Mouse (Mus musculus): ENCODE results near the gene Zfyve27. TPM values are rescaled to one million over a fixed set of nuclear protein-coding genes. Genes with fewer than 3 reads are reported as not detected.

The Zfyve27 gene
- polyA plus RNA-seq, 1 experiment from 2014 or later, result 32.0 TPM

- no peaks in the 10 kb centered on the region for H3K9me3 ChIP-seq
- no peak for DNase-seq (ENCODE audit: low spot score)
- H3K27me3 ChIP-seq (replicated peaks; ENCODE audit: low read depth, poor library complexity, severe bottlenecking), result 0 out of 2 replicates have a peak, but pooled peaks cover 7% of the 10 kb centered on the region
- H3K4me3 ChIP-seq, result peak overlapping the region; percentile 77
- WGBS, result 35% methylated on average over 14 of the region's 14 CpGs
- H3K36me3 ChIP-seq (replicated peaks), result peaks cover 6% of the 10 kb centered on the region
- peak overlapping the region; percentile 87 for H3K27ac ChIP-seq (replicated peaks)
- H3K4me1 ChIP-seq, result peaks cover 31% of the 10 kb centered on the region
Measured at GRCm38 (mm10) chr19:42129509-42130293, 34.0 kb upstream of the Zfyve27 start.

GRCm38 (mm10) chr19:42130294-42130606 is 33.5 kb upstream of the Zfyve27 start:
- Histone ChIP-seq H3K27ac (replicated peaks) (0 out of 2 replicates have a peak overlapping the region, but pooled peaks have one; percentile 87), H3K9me3 (no peaks in the 10 kb centered on the region), H3K4me1 (peaks cover 31% of the 10 kb centered on the region), H3K36me3 (replicated peaks) (0 out of 2 replicates have a peak, but pooled peaks cover under 1% of the 10 kb centered on the region), H3K4me3 (no peak overlapping the region), H3K27me3 (replicated peaks; ENCODE audit: low read depth, poor library complexity, severe bottlenecking) (0 out of 2 replicates have a peak, but pooled peaks cover 7% of the 10 kb centered on the region)
- WGBS, result 72% methylated on average over 3 of the region's 3 CpGs
- DNase-seq (ENCODE audit: low spot score), result no peak

DNA sequence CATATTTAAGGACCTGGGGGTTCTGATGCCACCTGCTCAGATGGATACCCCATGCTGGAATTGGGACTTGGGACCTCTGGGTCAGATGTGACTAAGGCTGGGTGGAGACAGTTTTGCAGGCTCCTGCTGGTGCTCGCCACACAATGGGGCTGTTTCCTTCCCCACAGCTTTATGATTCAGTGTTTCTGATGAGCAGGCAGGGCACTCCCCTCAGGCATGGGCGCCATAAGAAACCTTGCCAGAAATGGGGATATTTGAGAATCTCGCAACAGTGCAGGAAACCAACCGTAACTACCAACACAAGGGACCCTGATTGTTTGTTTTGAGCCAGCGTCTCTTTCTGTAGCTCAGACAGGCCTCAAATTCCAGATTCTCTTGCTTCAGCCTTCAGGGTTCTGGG is 32.6 kb upstream of the Zfyve27 start:
- Histone ChIP-seq H3K9me3 (no peaks in the 10 kb centered on the region), H3K4me3 (no peak overlapping the region), H3K27ac (replicated peaks) (no peak overlapping the region), H3K4me1 (peaks cover 36% of the 10 kb centered on the region), H3K27me3 (replicated peaks; ENCODE audit: low read depth, poor library complexity, severe bottlenecking) (0 out of 2 replicates have a peak, but pooled peaks cover 7% of the 10 kb centered on the region), H3K36me3 (replicated peaks) (no peaks in the 10 kb centered on the region)
- DNase-seq (ENCODE audit: low spot score), result no peak
- 66% methylated on average over 5 of the region's 5 CpGs for WGBS

GRCm38 (mm10) chr19:42135070-42135469 is 28.7 kb upstream of the Zfyve27 start:
- Histone ChIP-seq H3K4me1 (peaks cover 20% of the 10 kb centered on the region), H3K27me3 (replicated peaks; ENCODE audit: low read depth, poor library complexity, severe bottlenecking) (no peaks in the 10 kb centered on the region), H3K9me3 (no peaks in the 10 kb centered on the region), H3K27ac (replicated peaks) (no peak overlapping the region), H3K36me3 (replicated peaks) (no peaks in the 10 kb centered on the region), H3K4me3 (no peak overlapping the region)
- DNase-seq (ENCODE audit: low spot score), result no peak

DNA sequence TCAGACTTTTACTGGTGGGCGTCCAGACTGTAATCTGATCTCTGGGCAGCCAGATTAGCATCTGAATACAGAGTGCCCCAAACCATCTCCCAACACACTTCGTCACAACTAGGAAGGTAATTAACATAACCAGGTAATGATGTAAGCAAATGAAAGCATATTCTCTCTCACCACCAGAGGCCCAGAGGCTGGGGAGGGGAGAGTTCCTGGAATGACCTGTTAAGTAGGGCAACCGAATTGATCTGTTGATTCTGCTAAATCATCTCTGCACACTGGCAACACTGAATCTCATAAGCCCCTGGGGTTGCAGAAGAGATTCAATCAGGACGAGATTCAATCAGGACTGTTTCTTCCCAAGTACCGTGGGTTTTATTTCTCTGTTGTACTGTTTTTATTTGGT is 27.6 kb upstream of the Zfyve27 start:
- DNase-seq (ENCODE audit: low spot score), result no peak
- H3K27me3 ChIP-seq (replicated peaks; ENCODE audit: low read depth, poor library complexity, severe bottlenecking), result no peaks in the 10 kb centered on the region

GRCm38 (mm10) chr19:42137167-42137672 is 26.5 kb upstream of the Zfyve27 start:
- H3K9me3 ChIP-seq, result no peaks in the 10 kb centered on the region
- no peak overlapping the region for H3K4me3 ChIP-seq
- H3K27ac ChIP-seq (replicated peaks), result no peak overlapping the region
- no peak for DNase-seq (ENCODE audit: low spot score)
- no peaks in the 10 kb centered on the region for H3K27me3 ChIP-seq (replicated peaks; ENCODE audit: low read depth, poor library complexity, severe bottlenecking)
- peaks cover 11% of the 10 kb centered on the region for H3K4me1 ChIP-seq
- 95% methylated on average over 4 of the region's 4 CpGs for WGBS
- H3K36me3 ChIP-seq (replicated peaks), result no peaks in the 10 kb centered on the region

More for the DNA sequence above, 27.6 kb upstream of the Zfyve27 start:
- Histone ChIP-seq H3K27ac (replicated peaks) (no peak overlapping the region), H3K4me1 (peaks cover 14% of the 10 kb centered on the region), H3K4me3 (no peak overlapping the region), H3K9me3 (no peaks in the 10 kb centered on the region), H3K36me3 (replicated peaks) (no peaks in the 10 kb centered on the region)
- WGBS, result 27% methylated on average over 5 of the region's 5 CpGs

- Histone ChIP-seq H3K36me3 (replicated peaks) (no peaks in the 10 kb centered on the region), H3K27ac (replicated peaks) (no peak overlapping the region), H3K4me3 (no peak overlapping the region), H3K27me3 (replicated peaks; ENCODE audit: low read depth, poor library complexity, severe bottlenecking) (no peaks in the 10 kb centered on the region), H3K4me1 (peaks cover 11% of the 10 kb centered on the region), H3K9me3 (no peaks in the 10 kb centered on the region)
- WGBS, result 89% methylated on average over 15 of the region's 15 CpGs
- DNase-seq (ENCODE audit: low spot score), result no peak
Measured at GRCm38 (mm10) chr19:42138517-42139285, 25.1 kb upstream of the Zfyve27 start.

DNA sequence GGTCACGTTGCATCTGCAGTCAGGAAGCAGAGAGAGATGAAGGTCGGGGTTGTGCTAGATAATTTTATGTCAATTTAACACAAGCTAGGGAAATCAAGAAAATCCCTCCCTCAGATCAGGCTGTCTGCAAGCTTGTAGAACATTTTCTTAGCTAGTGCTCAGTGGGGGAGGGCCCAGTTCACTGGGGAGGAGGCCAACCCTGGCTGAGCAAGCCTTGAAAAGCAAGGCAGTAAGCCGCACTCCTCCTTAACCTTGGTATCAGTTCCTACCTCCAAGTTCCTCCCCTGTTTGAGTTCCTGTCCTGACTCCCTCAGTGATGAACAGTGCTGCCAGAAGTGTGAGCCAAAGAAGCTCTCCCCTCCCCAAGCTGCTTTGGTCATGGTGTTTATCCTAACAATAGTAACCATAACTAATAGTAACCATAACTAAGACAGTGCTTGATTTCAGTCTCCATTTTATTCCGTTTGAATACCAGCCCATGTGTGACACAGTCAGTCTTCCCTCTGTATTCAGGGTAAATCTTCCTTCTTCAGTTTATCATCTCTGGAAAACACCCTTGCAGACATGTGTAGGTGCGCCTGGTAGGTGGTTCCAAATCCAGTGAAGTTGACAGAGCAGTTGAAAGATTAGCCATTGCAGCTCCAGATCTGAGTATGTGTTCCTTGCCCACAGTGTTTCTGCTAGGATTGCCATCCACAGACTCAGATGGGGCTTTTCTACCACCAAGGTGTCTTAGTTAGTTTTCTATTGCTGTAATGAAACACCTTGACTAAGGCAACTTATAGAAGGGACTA is 23.8 kb upstream of the Zfyve27 start:
- H3K4me1 ChIP-seq, result peaks cover 11% of the 10 kb centered on the region
- 78% methylated on average over 5 of the region's 5 CpGs for WGBS
- no peaks in the 10 kb centered on the region for H3K9me3 ChIP-seq
- no peaks in the 10 kb centered on the region for H3K36me3 ChIP-seq (replicated peaks)
- H3K27ac ChIP-seq (replicated peaks), result no peak overlapping the region
- peaks cover 2% of the 10 kb centered on the region; the same call in 1 of the 2 replicates for H3K27me3 ChIP-seq (replicated peaks; ENCODE audit: low read depth, poor library complexity, severe bottlenecking)
- H3K4me3 ChIP-seq, result no peak overlapping the region
- DNase-seq (ENCODE audit: low spot score), result no peak

GRCm38 (mm10) chr19:42141998-42142397 is 21.8 kb upstream of the Zfyve27 start:
- peaks cover 3% of the 10 kb centered on the region for H3K4me1 ChIP-seq
- no peaks in the 10 kb centered on the region for H3K36me3 ChIP-seq (replicated peaks)
- peaks cover 23% of the 10 kb centered on the region for H3K27me3 ChIP-seq (replicated peaks; ENCODE audit: low read depth, poor library complexity, severe bottlenecking)
- H3K9me3 ChIP-seq, result no peaks in the 10 kb centered on the region
- WGBS, result 78% methylated on average over 3 of the region's 3 CpGs
- DNase-seq (ENCODE audit: low spot score), result no peak
- H3K4me3 ChIP-seq, result no peak overlapping the region
- no peak overlapping the region for H3K27ac ChIP-seq (replicated peaks)

DNA sequence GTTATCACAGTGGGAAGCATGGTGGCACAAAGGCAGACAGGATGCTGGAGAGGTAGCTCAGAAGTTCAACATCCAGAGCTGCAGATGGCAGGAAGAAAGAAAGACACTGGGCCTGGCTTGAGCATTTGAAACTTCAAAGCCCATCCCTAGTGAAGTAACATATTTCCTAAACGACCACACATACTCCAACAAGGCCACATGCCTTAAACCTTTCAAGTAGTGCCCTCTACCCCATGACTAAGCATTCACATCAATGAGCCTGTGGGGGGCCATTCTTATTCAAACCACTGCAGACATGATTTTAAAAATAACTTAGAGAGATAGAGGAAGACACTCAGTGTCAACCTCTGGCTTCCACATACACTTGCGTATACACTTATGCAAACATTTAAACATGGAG is 21.0 kb upstream of the Zfyve27 start:
- no peak overlapping the region for H3K4me3 ChIP-seq
- H3K36me3 ChIP-seq (replicated peaks), result no peaks in the 10 kb centered on the region
- 77% methylated on average over 2 of the region's 2 CpGs for WGBS
- H3K4me1 ChIP-seq, result peaks cover 7% of the 10 kb centered on the region
- DNase-seq (ENCODE audit: low spot score), result no peak
- H3K27me3 ChIP-seq (replicated peaks; ENCODE audit: low read depth, poor library complexity, severe bottlenecking), result peaks cover 26% of the 10 kb centered on the region
- H3K27ac ChIP-seq (replicated peaks), result no peak overlapping the region
- no peaks in the 10 kb centered on the region for H3K9me3 ChIP-seq

GRCm38 (mm10) chr19:42144067-42144466 is 19.7 kb upstream of the Zfyve27 start:
- Histone ChIP-seq H3K4me1 (peaks cover 20% of the 10 kb centered on the region), H3K27ac (replicated peaks) (no peak overlapping the region), H3K27me3 (replicated peaks; ENCODE audit: low read depth, poor library complexity, severe bottlenecking) (peaks cover 38% of the 10 kb centered on the region), H3K9me3 (no peaks in the 10 kb centered on the region), H3K4me3 (no peak overlapping the region), H3K36me3 (replicated peaks) (no peaks in the 10 kb centered on the region)
- 57% methylated on average over 6 of the region's 6 CpGs for WGBS
- no peak for DNase-seq (ENCODE audit: low spot score)

DNA sequence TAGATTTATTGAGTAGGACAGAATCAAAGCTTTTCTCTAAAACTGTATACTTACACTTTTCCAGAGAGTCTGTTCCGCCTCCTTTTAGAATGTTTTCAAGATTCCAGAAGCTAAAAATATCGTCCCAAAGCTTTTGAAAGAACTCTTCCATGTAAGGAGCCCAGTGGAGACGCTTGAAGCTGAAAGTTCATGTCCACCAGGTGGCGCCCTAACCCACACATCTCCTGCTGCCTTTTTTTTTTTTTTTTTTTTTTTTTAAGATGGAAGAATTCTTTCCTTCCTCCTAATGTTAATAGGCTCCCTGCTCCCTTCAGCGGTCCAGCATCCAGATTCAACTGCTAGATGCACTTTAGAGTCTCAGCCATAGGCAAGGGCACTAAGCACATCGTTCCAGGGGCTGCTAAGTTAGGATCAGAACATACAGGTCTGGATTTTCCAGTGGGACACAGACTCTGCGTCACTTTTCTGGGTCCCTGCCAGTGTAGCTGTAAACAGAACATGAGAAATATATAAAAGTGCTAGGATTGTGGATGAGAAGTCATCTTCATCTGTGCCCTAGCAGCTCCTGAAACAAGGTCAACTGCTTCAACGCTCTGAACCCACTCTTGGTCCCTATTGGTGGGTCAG is 19.1 kb upstream of the Zfyve27 start:
- H3K9me3 ChIP-seq, result no peaks in the 10 kb centered on the region
- H3K4me3 ChIP-seq, result no peak overlapping the region
- WGBS, result 28% methylated on average over 8 of the region's 8 CpGs
- no peak overlapping the region for H3K27ac ChIP-seq (replicated peaks)
- DNase-seq (ENCODE audit: low spot score), result peak; percentile 85
- H3K36me3 ChIP-seq (replicated peaks), result no peaks in the 10 kb centered on the region
- H3K4me1 ChIP-seq, result peaks cover 26% of the 10 kb centered on the region
- peaks cover 44% of the 10 kb centered on the region for H3K27me3 ChIP-seq (replicated peaks; ENCODE audit: low read depth, poor library complexity, severe bottlenecking)
